Mouse (Mus musculus) heart, adult 2 months (tissue): ENCODE measurements around the gene Pkd1l3. TPM values are rescaled to one million over a fixed set of nuclear protein-coding genes. Genes with fewer than 3 reads are reported as not detected.
A peak's percentile ranks its signal among the peaks of the same experiment; 100 is the strongest.

ENCODE experiments used
- DNase-seq, 2 experiments: peaks; one replicate each; pipeline ENCODE4 v3.0.0; 2021
- H3K27ac ChIP-seq: fragments of 200-600 bp; 2 replicates; pipeline ENCODE4 v1.8.1; 2022
- H3K27me3 ChIP-seq: fragments of 200-500 bp; 2 replicates; pipeline ENCODE4 v1.6.1; 2012; ENCODE audit warnings: mild to moderate bottlenecking, low read length, inconsistent platforms, mixed read lengths; ENCODE audit not compliant: control insufficient read depth, insufficient read depth
- H3K36me3 ChIP-seq: fragments of 200-500 bp; 2 replicates; pipeline ENCODE4 v1.6.1; 2012; ENCODE audit warnings: low read length, inconsistent platforms; ENCODE audit not compliant: control insufficient read depth, insufficient read depth
- H3K4me1 ChIP-seq: fragments of 200-500 bp; 2 replicates; pipeline ENCODE4 v1.6.1; 2011; ENCODE audit warnings: low read length; ENCODE audit not compliant: control insufficient read depth, insufficient read depth
- H3K4me3 ChIP-seq: fragments of 200-600 bp; 2 replicates; pipeline ENCODE4 v1.8.1; 2022
- H3K79me2 ChIP-seq: fragments of 200-500 bp; replicated peaks from 2 replicates; pipeline ENCODE4 v1.6.1; 2012; ENCODE audit warnings: mild to moderate bottlenecking, inconsistent platforms, low read length, moderate library complexity, mixed read lengths; ENCODE audit not compliant: control insufficient read depth, insufficient read depth
- H3K9ac ChIP-seq: fragments of 200-500 bp; 2 replicates; pipeline ENCODE4 v1.6.1; 2012; ENCODE audit warnings: low read depth, mild to moderate bottlenecking, control low read depth, inconsistent platforms, low read length, mixed read lengths
- CTCF ChIP-seq: fragments of 200-600 bp; IDR thresholded peaks from 2 replicates; pipeline ENCODE4 v1.8.1; 2022; ENCODE audit warnings: antibody characterized with exemption, mild to moderate bottlenecking, moderate library complexity
- EP300 ChIP-seq: fragments of 200-500 bp; IDR thresholded peaks from 2 replicates; pipeline ENCODE4 v1.6.1; 2011; ENCODE audit warnings: low read depth, low read length, control low read depth; ENCODE audit not compliant: insufficient read depth
- POLR2A ChIP-seq: fragments of 200-500 bp; IDR thresholded peaks from 2 replicates; pipeline ENCODE4 v1.6.1; 2011; ENCODE audit warnings: mild to moderate bottlenecking, low read depth, low read length, control low read depth; ENCODE audit not compliant: insufficient read depth
- WGBS: fragments of 180-500 bp; shearing (Covaris S2); methylation state at CpG from one replicate; pipeline ENCODE4 v1.1.7; 2018; 5-methylcytosine and 5-hydroxymethylcytosine counted together
- intact Hi-C: fragments of 180-260 bp; cut with DNase I; formaldehyde crosslinking; loops from one replicate; pipeline ENCODE4 v1.15.1; 2025
- polyA plus RNA-seq: library from polyadenylated mRNA; depleted of rRNA; stranded (reverse); fragments of >200 nt; gene quantifications from 2 replicates; pipeline ENCODE4 v1.2.3, GENCODE M21; 2012; rRNA removed
- total RNA-seq, 2 experiments: library from RNA; stranded (reverse); gene quantifications; 2 replicates each; pipeline ENCODE4 v1.2.3; 2021

Gene Pkd1l3
- total and polyA plus RNA-seq, 3 experiments = 0.08 to 0.14 TPM; not detected in 1

DNA sequence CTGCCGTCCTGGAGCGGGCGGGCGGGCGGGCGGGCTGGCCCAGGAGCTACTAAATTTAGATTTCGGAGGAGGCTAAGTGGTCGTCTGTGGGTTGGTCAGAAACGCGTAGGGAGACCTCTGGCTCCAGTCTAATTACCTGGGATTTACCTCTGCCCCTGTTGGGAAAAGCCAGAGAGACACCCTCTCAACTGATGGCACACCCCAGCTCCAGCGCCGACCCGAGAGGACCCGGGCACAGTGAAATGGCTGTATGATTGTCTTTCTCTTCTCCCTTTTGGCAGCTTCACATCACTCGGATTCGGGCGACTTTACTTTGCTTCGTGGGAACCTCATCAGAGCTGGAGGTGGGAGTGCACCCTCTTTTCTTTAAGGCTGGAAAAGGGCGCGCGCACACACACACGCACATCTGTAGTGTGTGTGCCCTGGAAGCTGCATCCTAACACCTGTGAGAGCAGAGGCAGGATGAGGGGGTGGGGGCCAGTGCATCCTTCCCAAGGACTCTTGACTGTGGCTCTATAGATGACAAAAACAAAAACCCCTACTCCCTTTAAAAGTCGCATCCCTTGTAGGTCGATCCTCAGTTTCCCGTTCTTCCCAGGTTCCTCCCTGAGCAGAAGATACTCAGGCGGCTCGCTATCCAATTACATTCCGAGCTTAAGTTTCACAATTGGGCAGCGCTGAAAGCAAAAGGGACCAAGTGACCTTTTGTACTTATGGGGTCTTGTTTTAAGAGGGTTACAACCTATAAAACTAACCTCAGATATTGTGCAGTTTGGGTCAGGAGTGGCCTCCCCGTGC is 92.0 kb downstream of the Pkd1l3 start:
- peak overlapping the region; percentile 84 for H3K27ac ChIP-seq
- peaks cover 4% of the 10 kb centered on the region for H3K4me1 ChIP-seq
- peak overlapping the region; percentile 24; the same call in 1 of the 2 replicates for H3K9ac ChIP-seq
- no peaks in the 10 kb centered on the region for H3K27me3 ChIP-seq
- no peak for TF ChIP-seq POLR2A
- no peak for TF ChIP-seq CTCF
- no peak for TF ChIP-seq EP300
- no peaks in the 10 kb centered on the region for H3K79me2 ChIP-seq
- peak in 1 of 2 experiments; percentile 47 for DNase-seq
- peak overlapping the region; percentile 80 for H3K4me3 ChIP-seq
- WGBS = 8% methylated on average over 24 of the region's 30 CpGs
- intact Hi-C loops = no loop called here
- peaks cover 2% of the 10 kb centered on the region; the same call in 1 of the 2 replicates for H3K36me3 ChIP-seq

DNA sequence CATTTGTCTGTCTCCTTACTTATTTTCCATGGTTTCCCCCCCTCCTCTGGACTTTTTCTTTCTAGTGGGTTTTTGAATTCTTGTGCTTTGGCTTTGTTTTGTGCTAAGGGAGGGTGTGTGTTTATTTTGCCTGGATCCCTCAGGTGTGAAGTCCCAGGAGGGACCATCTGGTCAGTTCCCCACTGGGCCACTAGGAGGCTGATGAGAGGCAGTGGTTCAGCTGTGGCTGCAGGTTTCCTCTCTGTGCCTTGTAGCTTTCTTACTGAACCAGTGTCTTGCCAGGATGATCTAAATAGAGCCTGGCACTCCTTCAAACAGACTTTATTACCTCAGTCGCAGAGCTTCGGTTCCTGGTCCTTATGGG is 92.5 kb downstream of the Pkd1l3 start:
- Histone ChIP-seq H3K79me2 (no peaks in the 10 kb centered on the region), H3K36me3 (peaks cover 2% of the 10 kb centered on the region; the same call in 1 of the 2 replicates), H3K9ac (no peak overlapping the region), H3K4me3 (0 out of 2 replicates have a peak overlapping the region, but pooled peaks have one; percentile 80), H3K27me3 (no peaks in the 10 kb centered on the region), H3K4me1 (peaks cover 4% of the 10 kb centered on the region), H3K27ac (no peak overlapping the region)
- 12% methylated on average over 2 of the region's 2 CpGs for WGBS
- peak; percentile 73 to 82 for DNase-seq
- intact Hi-C loops = no loop called here
- TF ChIP-seq POLR2A (no peak), EP300 (0 out of 2 replicates have a peak, but pooled peaks have one; percentile 43), CTCF (peak; percentile 85)

DNA sequence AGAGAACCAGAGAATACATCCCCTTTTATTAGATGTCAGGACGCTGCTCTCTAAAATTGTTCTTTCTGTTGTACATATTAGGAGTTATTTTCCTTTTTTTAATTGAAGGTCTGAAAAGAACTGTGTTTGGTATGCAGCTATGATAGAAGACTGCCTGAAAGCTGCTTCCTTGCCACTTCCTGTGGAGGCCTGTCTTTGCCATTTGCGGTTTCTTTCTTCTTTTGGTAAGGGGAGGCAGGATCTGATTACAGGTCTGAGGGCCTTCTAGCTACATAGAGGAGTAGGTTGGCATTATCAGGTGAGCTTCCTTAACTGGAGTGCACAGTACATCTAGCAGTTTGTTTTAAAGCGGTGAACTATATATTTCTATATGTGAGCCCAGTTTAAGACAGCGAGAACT is 93.6 kb downstream of the Pkd1l3 start:
- no peak for DNase-seq
- intact Hi-C loops = no loop called here
- H3K36me3 ChIP-seq = peaks cover 2% of the 10 kb centered on the region; the same call in 1 of the 2 replicates
- TF ChIP-seq CTCF = no peak
- TF ChIP-seq EP300 = no peak
- TF ChIP-seq POLR2A = no peak
- WGBS = 92% methylated on average over 4 of the region's 4 CpGs
- H3K27me3 ChIP-seq = no peaks in the 10 kb centered on the region
- no peak overlapping the region for H3K27ac ChIP-seq
- H3K4me3 ChIP-seq = no peak overlapping the region
- no peaks in the 10 kb centered on the region for H3K79me2 ChIP-seq
- H3K4me1 ChIP-seq = peaks cover 4% of the 10 kb centered on the region
- no peak overlapping the region for H3K9ac ChIP-seq

DNA sequence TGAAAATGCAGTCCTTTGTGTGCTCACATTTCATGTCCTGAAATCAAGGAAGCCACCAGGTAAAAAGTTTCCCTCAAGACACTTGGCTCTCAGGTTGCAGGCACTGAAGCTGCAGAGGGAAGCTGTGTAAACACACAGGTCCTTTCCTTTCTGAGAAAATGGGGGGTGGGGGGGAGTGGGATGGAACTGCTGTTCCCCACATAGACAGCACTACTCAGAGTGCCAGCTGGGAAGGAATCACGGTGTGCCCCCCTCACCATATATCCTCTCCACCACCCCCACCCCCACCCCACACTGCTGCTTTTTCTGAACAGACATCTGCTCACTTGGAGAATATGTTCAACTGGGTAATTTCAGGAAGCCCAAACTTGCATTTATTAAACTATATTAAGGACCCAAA is 98.2 kb downstream of the Pkd1l3 start:
- no peaks in the 10 kb centered on the region for H3K79me2 ChIP-seq
- H3K27ac ChIP-seq = no peak overlapping the region
- no peaks in the 10 kb centered on the region for H3K4me1 ChIP-seq
- no peak overlapping the region for H3K9ac ChIP-seq
- H3K4me3 ChIP-seq = no peak overlapping the region
- TF ChIP-seq POLR2A (no peak), CTCF (no peak), EP300 (no peak)
- intact Hi-C loops = no loop called here
- H3K27me3 ChIP-seq = no peaks in the 10 kb centered on the region
- WGBS = 95% methylated on average over 1 of the region's 1 CpGs
- no peak for DNase-seq
- no peaks in the 10 kb centered on the region; the same call in 1 of the 2 replicates for H3K36me3 ChIP-seq

DNA sequence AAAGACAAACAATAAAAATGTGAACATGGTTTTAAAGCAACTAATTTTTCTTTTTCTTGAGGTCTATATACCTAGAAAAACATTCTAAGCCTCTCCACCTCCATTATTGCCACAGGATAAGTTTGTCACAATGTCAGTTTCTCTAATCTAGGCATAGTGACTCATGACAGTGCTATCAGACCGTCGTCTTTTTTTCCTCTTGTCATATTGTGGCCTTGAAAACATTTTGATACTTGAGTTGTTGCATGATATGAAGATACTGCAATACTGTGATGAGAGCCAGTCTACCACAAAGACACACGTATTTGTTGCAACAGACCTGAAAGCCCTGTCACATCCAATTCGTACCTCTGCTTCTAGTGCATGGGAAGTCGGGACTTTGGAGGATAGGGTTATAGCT is 100.6 kb downstream of the Pkd1l3 start:
- Histone ChIP-seq H3K4me3 (no peak overlapping the region), H3K27me3 (no peaks in the 10 kb centered on the region), H3K79me2 (no peaks in the 10 kb centered on the region), H3K36me3 (peaks cover 2% of the 10 kb centered on the region; the same call in 1 of the 2 replicates), H3K4me1 (no peaks in the 10 kb centered on the region), H3K9ac (no peak overlapping the region), H3K27ac (no peak overlapping the region)
- 83% methylated on average over 5 of the region's 5 CpGs for WGBS
- TF ChIP-seq POLR2A = no peak
- no peak for TF ChIP-seq EP300
- TF ChIP-seq CTCF = no peak
- intact Hi-C loops = no loop called here
- no peak for DNase-seq

Other genes starting within 250 kb of the Pkd1l3 start
- not detected for gene Pmfbp1, start 120.5 kb upstream of the Pkd1l3 start, total RNA-seq
- not detected in 2 replicates for gene Pmfbp1, start 120.5 kb upstream of the Pkd1l3 start, polyA plus RNA-seq
- 10 to 100 TPM; 13.1 to 13.2 TPM for gene Dhx38, start 48.7 kb upstream of the Pkd1l3 start, total RNA-seq
- gene Dhx38, start 48.7 kb upstream of the Pkd1l3 start, polyA plus RNA-seq = 8.6 and 9.7 TPM in 2 replicates
- gene Txnl4b, start 48.6 kb upstream of the Pkd1l3 start, total RNA-seq = 1 to 10 TPM; 4.2 to 5.1 TPM
- gene Txnl4b, start 48.6 kb upstream of the Pkd1l3 start, polyA plus RNA-seq = 4.8 and 5.0 TPM in 2 replicates
- 1 to 10 TPM; 6.7 to 8.9 TPM for gene Hp, start 35.3 kb upstream of the Pkd1l3 start, total RNA-seq
- 21.2 and 76.1 TPM in 2 replicates for gene Hp, start 35.3 kb upstream of the Pkd1l3 start, polyA plus RNA-seq
- 10 to 100 TPM; 13.4 to 16.8 TPM for gene Dhodh, start 5.8 kb upstream of the Pkd1l3 start, total RNA-seq
- gene Dhodh, start 5.8 kb upstream of the Pkd1l3 start, polyA plus RNA-seq = 13.8 and 17.9 TPM in 2 replicates
- gene Ist1, start 78.7 kb downstream of the Pkd1l3 start, total RNA-seq = 10 to 100 TPM; 37.4 to 37.8 TPM
- 27.1 and 50.8 TPM in 2 replicates for gene Ist1, start 78.7 kb downstream of the Pkd1l3 start, polyA plus RNA-seq
- gene Zfp821, start 91.0 kb downstream of the Pkd1l3 start, total RNA-seq = 1 to 10 TPM; 4.9 to 7.0 TPM
- gene Zfp821, start 91.0 kb downstream of the Pkd1l3 start, polyA plus RNA-seq = 4.3 and 5.6 TPM in 2 replicates
- 10 to 100 TPM; 20.0 to 23.0 TPM for gene Atxn1l, start 123.2 kb downstream of the Pkd1l3 start, total RNA-seq
- gene Atxn1l, start 123.2 kb downstream of the Pkd1l3 start, polyA plus RNA-seq = 6.5 and 11.9 TPM in 2 replicates
- 10 to 100 TPM; 38.3 to 39.0 TPM for gene Ap1g1, start 164.0 kb downstream of the Pkd1l3 start, total RNA-seq
- 20.4 and 39.3 TPM in 2 replicates for gene Ap1g1, start 164.0 kb downstream of the Pkd1l3 start, polyA plus RNA-seq